Mouse (Mus musculus) layer of hippocampus, adult 9-10 months (tissue): ENCODE data around the gene Olfr635.
"Not testable (repeated sequence)": the region's sequence is repeated elsewhere in the genome, so short reads cannot be mapped to it uniquely, and the experiment has no call there.

Experiments used
- DNase-seq: peaks from one replicate; pipeline ENCODE4 v3.0.0; 2022; ENCODE audit warnings: low spot score

Olfr635 gene

DNA sequence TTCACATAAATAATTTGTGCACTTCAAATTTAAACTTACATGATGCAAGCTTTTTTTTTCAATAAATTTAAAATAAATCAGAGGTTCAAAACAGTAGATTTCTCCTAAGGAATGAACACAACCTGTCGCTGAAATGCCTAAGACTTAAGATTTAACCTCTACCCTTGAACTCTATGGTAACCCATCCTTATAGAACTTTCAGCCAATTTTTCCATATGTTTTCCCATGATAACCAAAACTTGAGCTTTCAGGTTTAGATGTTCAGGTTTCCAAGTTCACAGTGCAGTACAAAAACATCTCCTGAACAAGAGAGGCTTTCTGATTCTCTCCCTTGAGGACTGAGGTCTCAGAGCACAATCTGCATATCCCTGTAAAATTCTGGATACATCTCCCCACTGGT, at the start of gene Olfr635:
Olfr635 (plus strand) TSS at position 301 of the 400 bp plus-strand sequence.
- no peak for DNase-seq

DNA sequence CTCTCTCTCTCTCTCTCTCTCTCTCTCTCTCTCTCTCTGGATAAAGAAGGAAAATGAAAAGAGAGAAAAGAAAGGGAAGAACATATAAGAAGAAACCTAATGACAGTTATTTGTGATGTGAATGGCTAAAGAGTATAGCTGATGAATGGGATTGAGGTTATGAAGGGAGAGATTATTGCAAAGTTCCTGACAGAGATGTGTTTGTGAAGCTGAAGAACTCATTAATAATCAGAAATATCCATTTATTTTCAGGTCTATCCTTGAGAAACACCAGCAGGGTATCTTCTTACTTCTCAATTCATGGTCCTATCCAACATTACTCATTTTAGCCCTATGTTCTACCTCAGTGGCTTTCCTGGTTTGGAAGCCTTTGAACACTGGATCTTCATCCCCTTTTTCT, 42.4 kb upstream of the Olfr635 start, which contains the start of gene Olfr631:
Olfr631 (plus strand) TSS at position 301 of the 400 bp plus-strand sequence.
- no peak for DNase-seq

DNA sequence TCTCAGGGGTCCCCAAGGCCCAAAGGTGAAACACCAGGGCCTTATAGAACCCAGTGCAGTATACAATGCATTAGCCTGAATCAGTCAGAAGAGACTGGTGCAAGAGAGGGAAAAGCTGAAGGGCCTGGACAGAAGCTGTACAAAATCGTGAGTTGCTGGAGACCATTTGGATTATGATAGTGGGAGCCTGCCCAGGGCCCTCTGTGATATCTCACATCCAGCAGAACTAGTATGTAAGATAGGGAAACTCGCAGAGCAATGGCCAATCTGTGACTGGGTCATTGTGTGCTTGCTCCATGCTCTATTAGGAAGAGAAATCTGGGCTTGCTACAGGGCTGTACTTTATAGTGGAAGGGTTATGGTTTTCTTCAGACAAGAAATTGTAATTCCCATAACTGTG, 36.7 kb upstream of the Olfr635 start, which contains the start of gene Olfr632:
Olfr632 (plus strand) TSS at position 84 of the 400 bp plus-strand sequence.
- no peak for DNase-seq

DNA sequence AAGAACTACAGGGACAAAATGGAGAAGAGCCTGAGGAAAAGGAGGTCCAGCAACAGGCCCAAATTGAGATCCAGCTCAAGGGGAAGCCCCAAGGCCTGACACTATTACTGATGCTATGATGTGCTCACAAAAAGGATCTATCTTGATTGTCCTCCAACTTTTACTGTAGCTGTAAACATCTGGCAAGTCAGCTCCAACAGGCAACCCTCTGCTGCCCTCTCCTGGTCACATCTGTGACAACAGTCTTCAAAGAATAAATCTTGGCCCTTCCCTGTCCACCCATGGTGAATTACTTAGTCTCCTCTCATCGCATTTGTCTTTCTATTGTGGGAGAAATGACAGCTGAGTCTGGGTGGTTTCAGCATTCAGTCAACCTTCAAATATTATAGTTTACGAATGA, 28.2 kb upstream of the Olfr635 start:
- DNase-seq, result no peak

DNA sequence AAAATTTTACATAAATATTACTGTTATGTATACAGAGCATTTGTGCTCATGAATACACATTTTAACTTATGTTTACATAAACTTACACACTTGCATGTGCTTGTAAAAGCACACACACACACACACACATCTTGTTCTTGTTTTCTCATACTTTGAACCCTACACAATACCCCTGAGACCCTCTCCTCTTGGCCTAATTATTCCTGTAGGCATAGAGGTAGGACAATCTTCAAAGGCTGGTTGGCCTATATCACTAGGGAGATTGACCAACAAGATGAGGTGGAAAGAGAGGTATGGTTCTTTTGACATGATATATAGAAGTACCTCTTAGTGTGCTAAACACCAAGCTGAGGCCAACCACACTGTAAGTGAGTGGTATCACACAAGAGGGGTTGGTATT, 26.8 kb upstream of the Olfr635 start, which contains the start of gene Olfr633:
Olfr633 (plus strand) TSS at position 301 of the 400 bp plus-strand sequence.
- DNase-seq, result no peak

DNA sequence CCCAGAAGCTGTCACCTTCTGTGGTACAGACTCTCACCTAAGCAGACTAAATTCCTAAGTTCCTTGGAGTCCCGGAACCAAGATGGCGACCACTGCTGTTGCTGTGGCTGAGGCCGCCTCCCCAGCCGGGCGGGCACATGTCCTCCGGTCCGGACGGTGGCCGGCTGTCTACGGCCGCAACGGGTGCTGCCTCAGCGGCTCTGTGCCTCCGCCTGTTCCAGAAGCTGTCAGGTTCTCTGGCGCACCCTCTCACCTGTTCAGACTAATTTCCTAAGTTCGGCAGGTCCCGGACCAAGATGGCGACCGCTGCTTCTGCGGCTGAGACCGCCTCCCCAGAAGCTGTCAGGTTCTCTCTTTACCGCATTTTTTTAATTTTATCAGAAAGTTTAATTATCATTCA, 4.1 kb upstream of the Olfr635 start:
- DNase-seq, result not testable (repeated sequence)

DNA sequence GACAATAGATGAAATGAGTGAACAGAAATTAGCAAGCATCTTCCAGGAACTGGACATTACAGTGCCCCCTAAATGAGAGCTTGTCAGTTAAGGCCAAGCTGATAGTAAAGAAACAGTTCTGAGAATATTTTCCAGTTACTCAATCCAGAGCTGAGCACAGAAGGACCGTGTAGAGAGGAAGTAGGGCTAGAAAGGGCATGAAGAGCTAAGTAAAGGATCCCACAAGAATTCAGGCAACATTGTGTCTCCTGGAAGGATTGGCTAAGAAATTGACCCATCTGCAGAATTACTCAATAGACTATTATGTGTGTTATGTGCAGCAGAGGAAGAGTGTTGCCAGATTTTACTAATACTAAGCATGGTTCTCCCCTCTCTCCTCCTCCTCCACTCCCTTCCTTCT, 830 bp downstream of the Olfr635 start:
- DNase-seq, result no peak

DNA sequence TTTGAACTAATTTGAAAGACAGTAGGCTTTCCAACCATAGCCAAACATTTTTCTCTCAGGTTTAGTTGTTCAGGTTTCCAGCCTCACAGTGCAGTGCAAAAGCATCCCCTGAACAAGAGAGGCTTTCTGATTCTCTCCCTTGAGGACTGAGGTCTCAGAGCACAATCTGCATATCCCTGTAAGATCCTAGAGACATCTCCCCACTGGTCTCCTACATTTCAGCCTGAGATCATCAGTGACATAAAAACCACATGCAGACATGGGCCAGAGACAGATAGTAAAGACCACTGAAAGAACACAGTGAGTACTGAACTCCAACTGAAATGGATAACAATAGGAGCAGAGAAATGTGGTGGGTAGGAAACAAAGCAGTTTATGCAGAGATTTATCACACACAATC, 27.5 kb downstream of the Olfr635 start, which contains the start of gene Olfr638:
Olfr638 (plus strand) TSS at position 301 of the 400 bp plus-strand sequence.
- DNase-seq, result no peak

DNA sequence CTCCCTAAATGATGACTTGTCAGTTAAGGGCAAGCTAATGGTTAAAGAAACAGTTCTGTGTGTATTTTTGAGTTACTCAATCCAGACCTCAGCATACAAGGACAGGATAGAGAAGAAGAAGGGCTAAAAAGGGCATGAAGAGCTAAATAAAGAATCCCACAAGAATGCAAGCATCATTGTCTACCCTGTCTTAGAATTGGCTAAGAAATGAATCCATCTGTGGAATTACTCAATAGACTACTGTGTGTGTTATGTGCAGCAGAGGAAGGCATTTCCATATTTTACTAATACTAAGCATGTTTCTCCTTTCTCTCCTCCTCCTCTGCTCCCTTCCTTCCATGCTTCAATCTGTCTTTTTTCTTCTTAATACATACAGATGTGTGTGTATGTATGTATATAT, 28.2 kb downstream of the Olfr635 start:
- no peak for DNase-seq

DNA sequence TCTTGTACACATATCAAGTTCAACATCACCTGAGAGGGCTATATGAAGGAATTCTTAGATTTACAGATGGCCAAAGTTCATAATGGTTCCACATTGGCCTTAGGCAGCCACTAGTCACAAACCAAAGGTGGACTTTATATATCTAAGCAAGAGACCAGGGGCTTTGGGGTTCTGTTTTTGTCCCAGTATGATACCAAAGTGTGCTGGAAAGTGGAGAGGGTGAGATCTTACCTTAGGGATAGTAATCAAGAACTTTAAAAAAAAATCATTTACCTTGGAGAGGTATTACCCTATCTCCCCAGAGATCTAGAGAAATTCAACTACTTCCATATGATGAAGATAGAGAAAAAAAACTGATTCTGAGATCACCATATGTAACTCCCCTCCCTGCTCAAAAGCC, 46.3 kb downstream of the Olfr635 start, which contains the start of gene Olfr639:
Olfr639 (minus strand) TSS at position 101 of the 400 bp plus-strand sequence.
- no peak for DNase-seq

DNA sequence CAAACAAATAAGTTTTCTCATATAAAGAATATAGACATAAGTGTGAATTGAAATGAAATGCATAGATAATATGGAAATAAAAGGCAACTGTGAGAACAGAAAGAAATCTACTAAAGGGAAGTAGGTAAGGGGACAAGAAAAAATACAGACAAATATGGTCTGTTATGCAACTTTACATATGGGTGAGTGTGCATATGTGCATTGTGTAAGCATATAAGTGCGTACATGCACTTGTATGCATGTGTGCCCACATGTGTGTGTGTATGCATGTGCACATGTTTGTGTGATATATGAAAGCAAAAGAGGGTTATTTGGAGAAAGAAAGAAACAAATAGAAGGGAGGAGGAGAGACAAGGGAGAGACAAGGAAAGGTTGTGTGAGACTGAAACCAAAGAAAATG, 48.0 kb downstream of the Olfr635 start:
- DNase-seq, result no peak

DNA sequence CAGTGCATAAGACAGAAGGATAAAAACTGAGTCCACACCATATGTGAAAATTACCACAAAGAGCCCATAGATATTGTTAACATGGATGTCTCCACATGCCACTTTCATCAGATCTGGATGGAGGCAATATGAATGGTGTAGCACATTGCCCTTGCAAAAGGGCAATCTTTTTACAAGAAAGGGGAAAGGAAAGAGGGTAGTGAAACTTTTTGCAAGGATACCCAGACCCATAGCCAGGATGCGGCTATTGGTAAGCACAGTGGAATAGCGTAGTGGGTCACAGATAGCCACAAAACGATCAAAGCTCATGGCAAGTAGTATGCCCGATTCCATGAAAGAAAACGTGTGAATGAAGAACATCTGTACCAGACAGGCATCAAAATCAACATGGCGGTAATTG, 50.7 kb downstream of the Olfr635 start:
- no peak for DNase-seq

DNA sequence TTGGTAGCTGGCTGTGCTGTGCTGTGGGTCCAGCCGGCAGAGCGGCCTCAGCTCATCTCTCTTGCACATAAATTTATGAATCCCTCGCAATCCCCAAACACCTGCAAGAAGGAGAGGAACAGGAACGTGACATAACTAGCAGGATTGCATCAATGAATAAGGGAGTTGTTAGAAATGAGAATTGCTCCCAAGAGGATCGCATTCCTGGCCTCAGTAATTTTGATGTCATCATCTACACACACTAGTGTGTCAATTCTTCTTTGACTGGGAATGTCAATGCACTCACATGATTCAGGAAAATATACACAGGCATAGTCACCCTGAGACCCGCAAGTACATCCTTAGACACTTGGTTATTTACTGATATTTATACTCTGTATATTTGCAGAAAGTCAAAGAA, 54.5 kb downstream of the Olfr635 start, which contains the start of gene Olfr640:
Olfr640 (minus strand) TSS at position 101 of the 400 bp plus-strand sequence.
- DNase-seq, result no peak

DNA sequence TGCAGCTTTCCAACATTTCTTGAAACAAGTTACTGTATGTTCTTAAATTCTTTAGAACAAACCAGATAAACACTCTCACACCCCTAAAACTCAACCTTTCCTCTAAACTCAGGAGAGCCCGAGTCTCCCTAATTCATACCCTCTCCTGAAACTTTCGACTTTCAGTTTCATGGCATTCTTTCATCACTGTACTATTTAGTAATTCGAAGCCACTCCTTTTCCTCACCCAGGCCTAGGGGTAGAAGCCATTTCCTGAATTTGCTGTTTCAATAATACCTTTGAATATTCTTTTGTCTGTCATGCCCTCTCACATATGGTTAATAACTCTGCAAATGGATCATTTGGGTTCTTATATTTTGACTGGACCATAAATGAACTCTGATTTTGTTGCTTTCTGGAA, 56.0 kb downstream of the Olfr635 start:
- DNase-seq, result no peak

DNA sequence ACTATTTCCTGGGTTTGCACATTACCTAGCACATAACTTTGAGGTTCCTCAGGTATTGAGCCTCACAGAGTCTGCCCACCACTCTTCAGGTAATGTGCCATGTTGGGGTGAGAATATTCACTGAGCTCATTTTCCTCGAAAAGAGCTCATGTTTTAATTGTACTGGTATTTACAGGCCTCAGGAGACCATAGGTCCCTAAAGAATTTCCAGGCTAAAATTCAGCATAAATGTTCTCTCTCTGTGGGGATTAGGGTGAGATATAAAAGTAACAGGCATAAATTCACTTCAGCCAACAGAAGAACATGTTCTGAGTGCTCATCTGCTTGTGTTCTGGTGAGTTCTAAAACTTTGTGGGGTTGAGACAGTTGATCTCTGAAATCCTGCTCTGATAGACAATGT, 64.2 kb downstream of the Olfr635 start, which contains the start of gene Olfr641:
Olfr641 (plus strand) TSS at position 301 of the 400 bp plus-strand sequence.
- no peak for DNase-seq
